Mouse (Mus musculus) spleen, adult 10 weeks (tissue): ENCODE data around the gene Tkfc. TPM values are rescaled to one million over a fixed set of nuclear protein-coding genes. Genes with fewer than 3 reads are reported as not detected.

ENCODE experiments used
- polyA plus RNA-seq: library from polyadenylated mRNA; stranded (reverse); fragments of 350-450 nt; fragmentation: Illumina TruSeq; extraction: RNeasy Lipid Tissue Mini Kit (QIAGEN cat#74804); gene quantifications from one replicate; pipeline ENCODE4 v1.2.3, GENCODE M21; 2015; ENCODE audit warnings: low replicate concordance; ENCODE audit not compliant: insufficient read depth

Tkfc gene
- 3.9 TPM for polyA plus RNA-seq

GRCm38 (mm10) chr19:10605293-10605900, at the start of gene Tkfc, which contains the start of gene Ddb1:
Tkfc (minus strand) TSS chr19:10605654.
Ddb1 (plus strand) TSS chr19:10605327.

GRCm38 (mm10) chr19:10634106-10634871, 28.8 kb upstream of the Tkfc start, which contains the start of gene Vwce:
Vwce (plus strand) TSS chr19:10634213.

DNA sequence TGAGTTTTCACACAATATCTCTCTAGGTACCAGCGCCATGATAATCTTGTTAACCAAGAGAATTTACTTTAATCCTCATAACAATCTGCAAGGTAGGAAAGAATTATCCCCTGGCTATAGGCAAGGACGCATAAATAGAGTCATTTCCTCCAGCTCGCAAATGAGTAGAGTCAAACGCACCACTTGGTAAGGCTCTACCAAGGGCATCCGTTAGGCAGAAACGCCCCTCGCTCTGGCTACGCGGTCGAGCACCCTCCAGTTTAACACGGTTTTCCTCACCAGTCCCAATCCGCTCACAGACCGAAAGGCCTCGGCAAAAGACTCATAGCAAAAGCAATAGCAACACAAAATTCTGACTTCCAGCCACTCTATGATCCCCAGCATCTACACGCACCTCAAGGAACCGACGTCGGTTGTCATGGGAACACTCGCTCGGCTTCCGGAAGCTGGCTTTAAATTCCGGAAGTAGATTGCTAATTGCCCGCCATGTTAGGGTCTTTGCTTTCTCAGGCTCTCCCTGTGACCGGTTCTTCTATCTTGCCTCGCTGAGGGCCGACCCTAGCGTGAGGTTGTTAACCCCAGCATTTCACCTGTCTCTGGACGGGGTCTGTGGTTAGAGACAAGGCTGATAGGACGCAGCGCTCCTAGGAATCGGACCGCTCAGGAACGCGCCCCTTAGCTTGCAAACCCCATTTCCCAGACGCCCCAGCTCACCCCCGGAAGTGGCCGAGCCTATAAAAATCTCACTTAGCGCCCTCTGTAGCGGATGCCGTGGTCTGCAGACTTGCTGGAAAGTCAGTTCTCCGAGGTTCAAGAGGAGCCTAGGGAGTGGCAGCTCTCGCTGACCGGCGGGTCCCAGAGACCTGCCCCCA, 28.5 kb downstream of the Tkfc start, which contains the start of the genes Cyb561a3 and Tmem138:
Gene Cyb561a3 (plus strand): TSS at position 483 of the 872 bp plus-strand sequence.
Gene Tmem138 (minus strand): TSS at position 673 of the 872 bp plus-strand sequence.

DNA sequence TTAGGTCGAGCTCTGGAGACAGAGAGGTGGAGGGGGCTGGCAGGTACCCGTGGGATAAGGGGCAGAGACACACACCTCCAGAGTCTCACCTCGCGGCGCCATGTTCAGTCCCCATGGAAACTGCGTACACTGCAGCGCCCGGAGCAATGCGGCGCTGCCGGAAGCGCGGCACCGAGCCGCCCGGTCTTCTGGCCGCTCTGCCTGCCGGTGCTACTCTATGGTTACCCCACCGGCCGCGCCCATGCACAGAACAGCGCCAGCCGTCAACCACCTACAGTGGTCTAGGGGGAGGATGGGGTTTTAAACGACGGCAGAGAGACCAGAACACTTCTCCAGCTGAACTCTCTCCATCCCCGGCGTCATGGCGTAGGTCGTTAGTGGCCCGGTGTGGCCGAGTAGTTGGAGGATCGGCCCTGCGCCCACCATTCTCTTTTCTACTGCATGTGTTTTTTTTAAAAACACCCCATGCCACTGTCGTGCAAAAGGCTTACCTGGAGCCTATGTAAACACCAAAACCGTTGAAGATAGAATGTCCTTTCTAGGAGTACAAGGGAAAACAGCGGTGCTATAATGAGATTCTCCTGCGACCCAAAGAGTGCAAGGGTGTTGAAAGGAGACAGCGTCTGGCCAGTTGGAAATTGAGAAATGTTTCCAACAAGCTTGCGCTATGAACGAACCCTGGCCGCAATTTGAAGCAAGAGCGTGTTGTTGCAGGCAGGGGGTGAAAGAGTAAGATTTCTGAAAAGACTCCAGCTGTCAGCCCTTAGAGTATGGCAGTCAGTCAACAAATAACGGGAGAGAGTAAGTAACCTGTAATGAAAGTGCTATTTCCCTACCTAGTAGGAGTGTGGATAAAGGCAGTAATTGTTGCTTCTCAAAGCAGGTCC, 49.6 kb downstream of the Tkfc start, which contains the start of gene Tmem216:
Gene Tmem216 (minus strand): TSS at position 615 of the 887 bp plus-strand sequence.

Other genes with a start within 250 kb of the Tkfc start
- gene Syt7, start 216.6 kb downstream of the Tkfc start, polyA plus RNA-seq, result 0.21 TPM
- not detected for gene Lrrc10b, start 148.2 kb downstream of the Tkfc start, polyA plus RNA-seq
- gene Ppp1r32, start 122.7 kb downstream of the Tkfc start, polyA plus RNA-seq, result 0.58 TPM
- 176 TPM for gene Cpsf7, start 80.4 kb downstream of the Tkfc start, polyA plus RNA-seq
- gene Sdhaf2, start 79.5 kb downstream of the Tkfc start, polyA plus RNA-seq, result 102 TPM
- gene Tmem216, start 49.4 kb downstream of the Tkfc start, polyA plus RNA-seq, result 11.1 TPM
- gene Cyb561a3, start 28.5 kb downstream of the Tkfc start, polyA plus RNA-seq, result 181 TPM
- 17.3 TPM for gene Tmem138, start 28.3 kb downstream of the Tkfc start, polyA plus RNA-seq
- gene Ddb1, start 327 bp downstream of the Tkfc start, polyA plus RNA-seq, result 165 TPM
- gene Vwce, start 28.6 kb upstream of the Tkfc start, polyA plus RNA-seq, result 0.08 TPM
- not detected for gene Pga5, start 72.4 kb upstream of the Tkfc start, polyA plus RNA-seq
- 11.2 TPM for gene Vps37c, start 83.1 kb upstream of the Tkfc start, polyA plus RNA-seq
- 33.1 TPM for gene Cd5, start 133.3 kb upstream of the Tkfc start, polyA plus RNA-seq
- gene Cd6, start 224.4 kb upstream of the Tkfc start, polyA plus RNA-seq, result 24.1 TPM
- gene Slc15a3, start 234.1 kb upstream of the Tkfc start, polyA plus RNA-seq, result 22.5 TPM